Mouse (Mus musculus): ENCODE measurements around the gene Ank3. TPM values are rescaled to one million over a fixed set of nuclear protein-coding genes. Genes with fewer than 3 reads are reported as not detected.

Ank3 gene
- polyA plus RNA-seq, 1 experiment from 2014 or later: 34.9 TPM

DNA sequence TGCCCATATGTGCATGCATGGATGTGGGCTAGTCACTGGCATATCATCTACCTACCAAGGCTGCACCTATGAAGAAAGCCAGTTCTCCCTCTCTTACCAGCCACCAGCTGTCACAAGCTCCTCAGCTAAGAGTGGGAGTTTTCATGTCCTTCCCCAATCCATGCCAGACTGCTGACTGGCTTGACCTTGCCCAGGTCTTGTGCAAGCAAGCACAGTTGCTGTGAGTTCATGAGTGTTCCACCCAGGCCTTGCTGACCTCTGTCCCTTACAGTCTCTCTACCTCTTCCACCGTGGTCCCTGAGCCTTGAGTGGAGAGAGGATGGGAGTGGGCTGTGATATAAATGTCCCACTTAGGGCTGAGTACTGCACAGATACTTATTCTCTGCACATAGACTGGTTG lies 287.8 kb downstream of the Ank3 start:
- Histone ChIP-seq H3K4me1 (peaks cover 20% of the 10 kb centered on the region), H3K36me3 (no peaks in the 10 kb centered on the region), H3K27me3 (ENCODE audit: low read depth, poor library complexity, severe bottlenecking) (no peaks in the 10 kb centered on the region), H3K27ac (replicated peaks) (no peak overlapping the region), H3K4me3 (no peak overlapping the region), H3K9me3 (replicated peaks) (peaks cover 15% of the 10 kb centered on the region)
- WGBS: 94% methylated on average over 1 of the region's 1 CpGs
- no peak for DNase-seq (ENCODE audit: low spot score)

DNA sequence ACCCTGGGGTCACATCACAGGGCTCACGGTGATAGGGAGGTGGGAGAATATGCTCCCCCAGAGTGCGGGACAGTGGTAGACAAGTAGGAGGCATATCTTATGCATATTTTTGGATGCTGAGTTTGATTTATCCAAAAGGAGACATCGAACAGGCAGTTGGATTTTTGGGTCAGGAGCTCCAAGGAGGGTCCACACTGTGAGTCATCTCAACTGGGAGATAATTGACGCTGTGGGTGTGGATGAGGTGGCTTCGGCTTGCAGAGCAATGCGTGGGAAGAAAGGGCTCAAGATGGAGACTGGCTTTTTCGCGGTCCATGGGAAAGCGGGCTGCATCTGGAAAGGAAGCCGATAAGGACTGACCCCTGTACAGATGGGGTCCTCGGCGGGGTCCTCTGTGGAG lies 290.5 kb downstream of the Ank3 start:
- H3K4me1 ChIP-seq: peaks cover 23% of the 10 kb centered on the region
- 90% methylated on average over 12 of the region's 12 CpGs for WGBS
- no peaks in the 10 kb centered on the region for H3K36me3 ChIP-seq
- no peak for DNase-seq (ENCODE audit: low spot score)
- no peak overlapping the region for H3K27ac ChIP-seq (replicated peaks)
- peaks cover 8% of the 10 kb centered on the region; the same call in 1 of the 2 replicates for H3K9me3 ChIP-seq (replicated peaks)
- no peak overlapping the region for H3K4me3 ChIP-seq
- no peaks in the 10 kb centered on the region for H3K27me3 ChIP-seq (ENCODE audit: low read depth, poor library complexity, severe bottlenecking)

DNA sequence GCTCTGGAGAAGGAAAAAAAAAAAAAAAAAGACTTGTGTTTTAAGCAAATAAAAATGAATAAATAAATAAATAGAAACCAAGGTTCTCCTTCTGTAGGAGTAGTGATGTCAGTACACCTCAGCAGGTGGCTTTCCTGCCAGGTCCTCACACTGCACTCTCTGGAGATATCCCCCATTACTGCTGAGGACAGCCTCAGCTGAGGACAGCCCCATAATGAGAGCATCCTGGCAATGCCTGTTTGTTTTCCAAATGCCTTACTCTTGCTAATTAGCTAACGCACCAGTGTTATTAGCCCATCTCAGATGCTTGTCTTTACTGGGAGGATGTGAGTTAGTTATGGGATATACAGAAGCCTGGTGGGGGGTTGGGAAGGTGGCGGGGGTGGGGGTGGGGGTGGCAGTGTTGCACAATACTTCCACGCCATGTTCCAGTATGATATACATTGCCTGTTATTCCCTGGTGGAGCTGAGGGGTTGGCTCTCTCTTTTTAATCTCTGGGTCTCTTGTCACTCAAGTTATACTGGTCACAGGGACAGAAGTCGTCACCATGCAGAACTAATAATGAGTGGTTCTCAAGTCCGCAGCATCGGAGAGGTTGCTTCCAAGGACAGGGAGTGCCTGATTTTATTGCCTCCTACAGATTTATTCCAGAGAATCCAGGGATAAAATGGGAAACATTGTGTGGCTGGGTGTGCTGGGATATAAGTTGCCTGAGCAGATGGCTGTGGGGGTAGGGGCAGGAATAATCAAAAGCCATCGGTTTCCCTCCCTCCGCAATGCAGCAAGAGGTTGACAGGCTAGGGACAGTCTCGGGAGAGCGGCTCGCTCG lies 291.8 kb downstream of the Ank3 start:
- H3K9me3 ChIP-seq (replicated peaks): no peaks in the 10 kb centered on the region
- 19% methylated on average over 12 of the region's 12 CpGs for WGBS
- H3K27me3 ChIP-seq (ENCODE audit: low read depth, poor library complexity, severe bottlenecking): no peaks in the 10 kb centered on the region
- peak overlapping the region; percentile 42 for H3K27ac ChIP-seq (replicated peaks)
- H3K4me1 ChIP-seq: peaks cover 23% of the 10 kb centered on the region
- peak; percentile 19 for DNase-seq (ENCODE audit: low spot score)
- H3K4me3 ChIP-seq: peak overlapping the region; percentile 39
- no peaks in the 10 kb centered on the region for H3K36me3 ChIP-seq

DNA sequence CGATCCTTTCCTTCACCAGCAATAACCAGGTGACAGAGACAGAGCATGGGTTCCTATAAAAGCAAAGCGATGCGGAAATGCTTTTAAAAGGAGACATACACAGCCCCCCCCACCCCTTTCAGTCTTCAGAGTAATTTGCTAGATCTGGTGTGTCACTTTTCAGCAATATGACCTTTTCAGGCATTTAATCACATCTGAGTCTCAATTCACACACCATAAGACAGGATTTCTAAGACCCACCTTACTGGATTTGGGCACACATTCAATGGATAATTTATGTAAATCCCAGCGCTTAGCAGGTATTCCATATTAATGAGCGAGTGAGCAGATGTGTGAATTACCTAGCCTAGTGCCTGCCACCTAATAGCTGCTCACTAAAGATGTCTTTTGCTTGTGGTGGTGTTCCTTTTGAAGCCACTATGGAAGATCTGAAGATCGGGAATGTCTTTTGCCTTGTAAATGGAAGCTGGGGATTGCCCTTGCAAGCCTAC lies 292.4 kb downstream of the Ank3 start:
- Histone ChIP-seq H3K27me3 (ENCODE audit: low read depth, poor library complexity, severe bottlenecking) (no peaks in the 10 kb centered on the region), H3K4me1 (peaks cover 24% of the 10 kb centered on the region), H3K9me3 (replicated peaks) (no peaks in the 10 kb centered on the region), H3K4me3 (peak overlapping the region; percentile 39), H3K36me3 (no peaks in the 10 kb centered on the region), H3K27ac (replicated peaks) (0 out of 2 replicates have a peak overlapping the region, but pooled peaks have one; percentile 42)
- no peak for DNase-seq (ENCODE audit: low spot score)
- 21% methylated on average over 6 of the region's 6 CpGs for WGBS

DNA sequence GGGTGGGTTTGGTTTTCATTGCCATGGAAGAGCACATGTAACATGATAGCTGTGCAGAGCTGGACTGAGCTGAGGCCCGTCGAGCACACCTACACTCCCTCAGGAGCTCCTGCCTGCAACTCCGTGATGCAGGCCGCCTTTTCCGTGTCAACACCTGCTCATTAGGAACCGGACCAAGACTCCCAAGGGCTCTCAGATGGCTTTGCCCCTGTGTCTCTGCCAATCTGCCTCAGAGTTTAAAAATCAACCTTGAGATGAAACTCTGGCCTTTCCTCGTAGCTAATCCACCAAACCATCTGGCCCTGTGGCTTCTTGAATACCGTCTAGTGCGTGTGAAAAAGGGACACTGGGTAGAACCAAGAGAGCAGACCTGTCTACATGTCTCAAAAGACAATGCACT lies 297.4 kb downstream of the Ank3 start:
- H3K27me3 ChIP-seq (ENCODE audit: low read depth, poor library complexity, severe bottlenecking): no peaks in the 10 kb centered on the region
- H3K9me3 ChIP-seq (replicated peaks): no peaks in the 10 kb centered on the region
- H3K36me3 ChIP-seq: no peaks in the 10 kb centered on the region
- H3K4me3 ChIP-seq: no peak overlapping the region
- no peak overlapping the region for H3K27ac ChIP-seq (replicated peaks)
- peaks cover 11% of the 10 kb centered on the region for H3K4me1 ChIP-seq
- DNase-seq (ENCODE audit: low spot score): no peak
- WGBS: 84% methylated on average over 9 of the region's 9 CpGs

DNA sequence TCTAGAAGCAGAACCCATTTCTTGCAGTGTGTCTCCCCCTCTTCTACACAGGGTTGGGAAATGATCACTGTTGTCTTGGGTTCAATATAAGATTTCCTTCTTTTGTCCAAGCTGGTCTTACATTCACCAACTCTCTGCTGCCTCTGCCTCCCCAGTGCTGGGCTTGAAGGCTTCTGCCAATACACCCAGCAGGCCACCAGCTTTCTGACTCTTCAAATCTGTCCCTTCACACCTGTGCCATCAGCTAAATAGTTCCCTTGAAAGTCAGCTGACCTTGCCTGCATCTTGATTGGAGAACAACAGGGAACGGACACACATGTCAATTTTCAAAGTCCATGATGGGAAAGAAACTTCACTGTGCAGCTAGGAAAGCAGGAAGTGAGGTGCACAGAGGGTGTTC lies 300.1 kb downstream of the Ank3 start:
- Histone ChIP-seq H3K4me3 (no peak overlapping the region), H3K27me3 (ENCODE audit: low read depth, poor library complexity, severe bottlenecking) (no peaks in the 10 kb centered on the region), H3K9me3 (replicated peaks) (no peaks in the 10 kb centered on the region), H3K36me3 (no peaks in the 10 kb centered on the region), H3K4me1 (peaks cover 9% of the 10 kb centered on the region), H3K27ac (replicated peaks) (no peak overlapping the region)
- 91% methylated on average over 1 of the region's 1 CpGs for whole genome bisulfite sequencing
- no peak for DNase-seq (ENCODE audit: low spot score)

DNA sequence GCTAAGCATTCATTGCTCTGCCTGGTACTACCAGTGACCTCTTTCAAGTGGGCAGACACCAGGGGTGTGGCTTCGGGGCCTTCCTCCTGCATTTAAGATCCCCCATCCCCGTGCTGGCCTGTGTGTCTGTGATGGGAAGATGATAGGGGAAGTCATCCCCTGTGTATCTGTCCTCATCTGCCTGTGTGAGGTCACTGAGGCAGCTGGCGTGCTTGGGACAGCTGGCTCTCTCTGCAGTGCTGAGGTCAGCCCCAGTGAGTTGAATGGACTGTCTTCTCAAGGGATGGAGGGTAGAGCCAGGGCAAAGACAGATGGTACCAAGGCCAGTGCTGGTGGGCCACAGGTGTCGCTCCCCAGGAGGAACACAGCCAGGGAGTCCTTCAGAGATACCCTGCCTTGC lies 302.7 kb downstream of the Ank3 start:
- DNase-seq (ENCODE audit: low spot score): peak; percentile 24
- H3K27me3 ChIP-seq (ENCODE audit: low read depth, poor library complexity, severe bottlenecking): peaks cover 6% of the 10 kb centered on the region; the same call in 1 of the 2 replicates
- H3K36me3 ChIP-seq: no peaks in the 10 kb centered on the region
- H3K9me3 ChIP-seq (replicated peaks): no peaks in the 10 kb centered on the region
- WGBS: 54% methylated on average over 4 of the region's 4 CpGs
- H3K27ac ChIP-seq (replicated peaks): no peak overlapping the region
- H3K4me1 ChIP-seq: peaks cover 20% of the 10 kb centered on the region
- H3K4me3 ChIP-seq: no peak overlapping the region

DNA sequence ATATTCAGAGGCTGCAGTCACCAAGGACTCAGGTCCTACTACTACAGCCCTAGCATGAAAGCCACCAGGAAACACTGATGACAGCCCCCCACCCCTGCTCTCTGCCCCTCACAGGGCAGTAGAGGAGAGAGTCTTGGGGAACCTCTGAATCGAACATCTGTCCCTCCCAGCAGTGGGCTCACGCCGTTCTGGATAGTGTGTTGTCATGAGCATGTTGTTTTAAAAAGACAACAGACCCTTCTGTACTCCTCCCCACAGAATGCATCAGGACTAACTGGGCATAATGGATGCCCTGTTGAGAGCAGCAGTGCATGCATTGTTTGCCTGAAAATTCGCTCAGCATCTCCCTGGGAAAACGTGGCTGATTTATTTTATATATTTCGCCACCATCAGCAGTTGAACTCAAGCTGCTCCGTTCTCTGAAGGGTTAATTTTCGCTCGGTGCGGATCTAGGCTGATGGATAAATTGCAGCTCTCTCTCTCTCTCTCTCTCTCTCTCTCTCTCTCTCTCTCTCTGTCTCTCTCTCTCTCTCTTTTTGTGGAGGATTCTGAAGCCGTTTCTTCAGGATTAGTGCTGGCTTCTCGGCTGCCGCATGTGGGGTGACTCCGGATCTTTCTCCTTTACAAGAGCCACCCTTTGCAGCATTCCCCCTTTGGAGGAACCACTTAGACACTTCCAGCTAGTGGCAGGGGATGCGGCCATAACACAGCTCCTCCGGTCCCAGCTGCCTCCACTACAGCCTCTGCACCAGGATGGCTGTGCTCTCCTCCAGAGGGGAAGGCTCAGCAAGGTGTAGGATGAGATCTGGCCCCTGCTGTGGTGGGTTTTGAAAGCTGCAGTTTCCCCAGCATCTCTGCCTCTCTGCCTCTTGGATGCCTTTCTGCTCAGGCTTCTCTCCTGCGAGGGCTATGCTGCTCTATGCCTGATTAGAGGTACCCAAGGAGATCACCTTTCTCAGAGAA lies 307.5 kb downstream of the Ank3 start:
- Histone ChIP-seq H3K36me3 (no peaks in the 10 kb centered on the region), H3K27me3 (ENCODE audit: low read depth, poor library complexity, severe bottlenecking) (peaks cover 29% of the 10 kb centered on the region), H3K9me3 (replicated peaks) (no peaks in the 10 kb centered on the region), H3K4me3 (peak overlapping the region; percentile 51), H3K27ac (replicated peaks) (peak overlapping the region; percentile 84), H3K4me1 (peaks cover 41% of the 10 kb centered on the region)
- peak; percentile 38 for DNase-seq (ENCODE audit: low spot score)
- WGBS: 6% methylated on average over 17 of the region's 17 CpGs

DNA sequence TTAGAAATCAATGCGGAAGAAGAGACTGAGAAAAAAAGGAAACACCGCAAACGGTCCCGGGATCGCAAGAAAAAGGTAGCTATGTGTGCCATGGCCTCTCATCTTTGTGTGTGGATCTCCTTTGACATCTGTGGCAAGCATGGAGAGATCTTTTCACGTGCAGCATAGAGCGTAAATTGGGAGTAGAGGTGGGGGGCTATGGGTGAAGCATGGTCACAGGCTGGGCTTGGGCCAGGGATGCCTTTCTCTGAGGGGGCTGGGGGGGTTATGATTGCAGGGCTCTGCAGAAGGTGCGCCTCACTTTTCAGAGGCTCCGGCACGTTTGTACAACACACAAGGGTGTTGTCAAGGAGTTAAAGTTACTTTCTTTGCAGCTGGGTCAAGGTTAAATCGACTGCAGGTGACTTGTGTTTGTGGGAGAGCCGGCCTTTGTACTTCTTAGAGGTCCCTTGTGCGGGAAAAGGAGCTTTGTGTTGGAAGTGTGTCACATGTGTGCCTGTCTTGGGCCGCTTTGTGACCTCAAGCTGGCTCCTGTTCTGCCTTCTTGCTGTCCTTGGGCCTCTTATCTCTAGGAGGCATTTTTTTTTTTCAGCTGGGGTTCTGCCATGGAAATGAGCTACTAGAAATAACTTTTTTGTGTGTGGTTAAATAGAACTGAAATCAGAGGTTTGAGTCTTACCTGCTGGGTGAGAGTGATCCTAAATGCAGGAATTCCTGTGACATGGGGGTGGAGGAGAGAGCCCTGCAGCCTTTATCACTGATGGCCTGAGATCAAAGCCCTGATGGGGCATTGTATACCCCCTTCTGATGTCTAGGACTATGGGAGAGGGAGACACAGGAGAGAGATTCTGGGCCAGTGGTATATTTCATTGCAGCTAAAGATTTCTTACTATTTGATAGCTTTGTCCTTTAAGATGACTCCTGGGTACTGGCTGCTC lies 308.5 kb downstream of the Ank3 start:
- Histone ChIP-seq H3K4me3 (peak overlapping the region; percentile 51), H3K9me3 (replicated peaks) (no peaks in the 10 kb centered on the region), H3K27ac (replicated peaks) (peak overlapping the region; percentile 84), H3K4me1 (peaks cover 37% of the 10 kb centered on the region), H3K36me3 (no peaks in the 10 kb centered on the region), H3K27me3 (ENCODE audit: low read depth, poor library complexity, severe bottlenecking) (peaks cover 29% of the 10 kb centered on the region)
- 18% methylated on average over 14 of the region's 14 CpGs for WGBS
- DNase-seq (ENCODE audit: low spot score): peak; percentile 15

DNA sequence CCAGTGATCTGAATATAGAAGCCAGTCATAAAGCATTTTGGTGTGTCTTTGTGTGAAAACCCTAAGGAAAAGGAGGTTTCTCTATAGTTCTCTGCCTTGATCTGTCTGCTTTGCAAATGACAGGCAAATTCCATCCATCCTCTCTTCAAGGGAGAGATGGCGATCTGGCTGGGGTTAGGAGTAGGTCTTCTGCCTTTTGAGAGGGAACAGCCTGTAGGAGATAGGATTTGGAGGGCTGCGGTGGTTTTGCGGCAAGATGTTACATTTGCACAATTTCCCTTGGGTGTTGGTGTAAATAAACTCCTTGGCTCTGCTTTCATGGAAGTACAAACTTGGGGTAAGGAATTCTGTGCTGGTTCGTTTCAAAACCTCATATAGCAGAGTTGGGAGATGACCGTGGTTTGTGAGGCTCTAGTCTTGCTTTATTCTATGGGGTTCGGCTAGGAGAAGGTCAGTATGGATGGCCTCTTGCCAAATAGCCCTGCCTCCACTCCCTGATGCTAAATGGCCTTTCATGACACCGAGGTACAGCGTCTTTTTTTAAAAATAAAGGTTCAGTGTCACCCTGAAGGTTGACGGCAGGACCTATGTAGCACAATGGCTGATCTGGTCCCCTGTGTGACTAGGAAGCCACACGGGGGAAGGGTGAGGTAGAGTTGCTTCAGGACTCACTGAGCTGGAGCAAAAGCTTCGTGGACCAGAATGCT lies 309.4 kb downstream of the Ank3 start:
- Histone ChIP-seq H3K9me3 (replicated peaks) (no peaks in the 10 kb centered on the region), H3K27ac (replicated peaks) (no peak overlapping the region), H3K4me1 (peaks cover 37% of the 10 kb centered on the region), H3K4me3 (peak overlapping the region; percentile 51; the same call in 1 of the 2 replicates), H3K27me3 (ENCODE audit: low read depth, poor library complexity, severe bottlenecking) (peaks cover 29% of the 10 kb centered on the region), H3K36me3 (no peaks in the 10 kb centered on the region)
- no peak for DNase-seq (ENCODE audit: low spot score)
- WGBS: 84% methylated on average over 11 of the region's 11 CpGs

DNA sequence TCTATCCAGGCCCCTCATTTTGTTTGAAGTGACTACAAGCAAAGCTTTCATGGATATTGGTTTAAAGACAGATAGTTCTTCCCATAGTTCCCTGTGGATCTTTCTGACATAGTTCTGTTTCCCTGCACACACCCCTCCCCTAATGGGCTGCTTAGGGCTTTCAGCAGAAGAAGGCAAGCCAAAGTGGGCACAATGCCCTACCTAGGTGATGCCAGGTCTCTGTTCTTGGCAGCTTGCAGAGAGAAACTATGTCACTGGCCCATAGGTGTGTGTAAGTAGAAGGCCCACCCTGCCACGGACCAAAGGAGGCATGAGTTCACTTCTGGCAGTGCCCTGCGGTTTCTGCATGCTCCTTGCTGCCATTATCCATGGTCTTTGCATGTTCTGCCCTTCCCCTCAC lies 311.1 kb downstream of the Ank3 start:
- H3K9me3 ChIP-seq (replicated peaks): no peaks in the 10 kb centered on the region
- H3K27ac ChIP-seq (replicated peaks): no peak overlapping the region
- DNase-seq (ENCODE audit: low spot score): no peak
- no peaks in the 10 kb centered on the region for H3K36me3 ChIP-seq
- 85% methylated on average over 2 of the region's 2 CpGs for WGBS
- H3K27me3 ChIP-seq (ENCODE audit: low read depth, poor library complexity, severe bottlenecking): peaks cover 29% of the 10 kb centered on the region
- no peak overlapping the region for H3K4me3 ChIP-seq
- peaks cover 37% of the 10 kb centered on the region for H3K4me1 ChIP-seq

Data from midbrain, embryonic 10.5 days (tissue).